Mouse (Mus musculus) yolk sac, embryonic 10.5 days (tissue): ENCODE measurements around the gene Rccd1.
"Not testable (repeated sequence)": the region's sequence is repeated elsewhere in the genome, so short reads cannot be mapped to it uniquely, and the experiment has no call there.

Experiments
- DNase-seq: peaks from one replicate; pipeline ENCODE4 v3.0.0-alpha.2; 2017; ENCODE audit warnings: low spot score

Rccd1 gene

DNA sequence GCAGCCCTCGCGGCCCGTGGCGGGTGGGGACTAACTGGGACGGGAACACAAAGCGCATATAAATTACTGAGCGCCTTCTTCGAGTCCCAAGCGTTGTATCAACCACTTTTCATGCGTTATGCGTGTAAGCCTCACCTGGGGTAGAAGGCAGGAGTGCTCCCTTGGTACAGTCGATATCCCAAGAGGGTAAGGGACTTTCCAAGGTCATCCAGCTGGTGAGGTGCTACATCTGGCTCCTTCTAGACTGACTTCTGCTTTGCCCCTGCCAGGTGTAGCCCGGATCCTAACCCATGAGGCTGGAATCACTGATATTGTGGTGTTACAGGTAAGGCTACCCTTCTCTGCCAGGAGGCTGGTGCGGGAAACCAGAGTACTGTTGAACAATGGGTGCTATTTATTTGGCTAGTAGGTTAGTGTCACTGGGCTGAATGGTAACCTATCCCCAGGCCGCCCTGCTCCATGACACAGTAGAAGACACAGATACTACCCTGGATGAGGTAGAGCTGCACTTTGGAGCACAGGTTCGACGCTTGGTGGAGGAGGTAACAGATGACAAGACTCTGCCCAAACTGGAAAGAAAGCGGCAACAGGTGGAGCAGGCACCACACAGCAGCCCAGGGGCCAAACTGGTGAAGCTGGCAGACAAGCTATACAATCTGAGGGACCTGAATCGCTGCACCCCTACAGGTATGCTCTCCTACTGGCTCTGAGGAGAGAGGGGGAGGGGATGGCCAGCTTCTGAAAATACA is 19.2 kb upstream of the Rccd1 start:
- DNase-seq = no peak

DNA sequence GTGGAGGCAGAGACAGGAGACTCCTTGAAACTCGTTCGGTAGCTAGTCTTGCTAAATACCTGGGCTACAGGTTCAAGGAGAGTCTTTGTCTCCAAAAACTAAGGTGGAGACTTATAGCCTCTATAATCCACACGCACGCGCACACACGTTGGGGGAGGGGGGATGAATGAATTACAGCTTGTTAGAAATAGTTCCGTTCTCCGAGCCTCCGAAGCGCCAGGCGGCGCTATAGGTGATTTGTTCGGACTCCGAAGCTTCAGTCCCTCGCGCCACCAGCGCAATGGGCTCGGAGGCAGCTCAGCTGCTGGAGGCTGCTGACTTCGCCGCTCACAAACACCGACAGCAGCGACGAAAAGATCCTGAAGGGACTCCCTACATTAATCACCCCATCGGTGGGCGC is 18.6 kb upstream of the Rccd1 start, which contains the start of gene Hddc3:
Gene Hddc3 (plus strand): TSS at position 247 of the 400 bp plus-strand sequence.
- DNase-seq = peak; percentile 88

DNA sequence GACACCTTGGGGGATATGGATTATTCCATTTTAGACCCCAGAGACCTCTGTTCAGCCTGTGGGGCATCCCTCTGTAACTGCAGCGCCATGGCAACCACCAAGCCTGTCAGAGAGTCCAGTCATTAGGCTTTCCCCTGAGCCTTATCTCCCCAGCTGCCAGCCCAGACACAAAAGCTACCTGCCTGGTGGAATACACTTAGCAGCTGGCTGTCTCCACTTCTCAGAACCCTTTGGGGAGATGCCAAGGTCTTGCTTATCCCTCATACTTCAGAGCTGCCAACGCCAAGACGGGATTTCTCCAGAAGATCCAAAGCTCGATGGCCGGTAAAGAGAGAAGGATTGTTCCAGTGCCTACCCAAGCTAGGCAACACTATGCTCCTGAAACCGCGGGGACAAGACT is 17.5 kb upstream of the Rccd1 start:
- no peak for DNase-seq

DNA sequence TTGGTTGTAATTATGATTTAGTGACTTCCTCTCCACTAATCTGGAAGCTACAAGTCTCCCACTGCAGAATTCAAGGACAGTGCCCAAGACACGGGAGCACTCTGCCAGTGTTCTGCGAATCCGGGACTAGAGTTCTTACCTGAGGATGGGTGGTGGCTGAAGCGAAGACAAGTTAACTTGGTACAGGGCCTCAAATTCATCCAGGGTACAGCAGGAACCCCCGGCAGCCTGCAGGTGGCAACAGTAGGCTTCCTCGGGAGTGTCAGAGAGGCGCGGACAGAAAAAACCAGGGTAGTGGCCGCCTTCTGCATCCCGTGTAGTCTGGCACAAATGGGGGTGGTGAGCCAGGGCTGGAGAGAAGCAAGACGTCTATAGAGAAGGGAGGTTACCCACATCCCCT is 16.5 kb upstream of the Rccd1 start, which contains the start of gene Unc45a:
Gene Unc45a (minus strand): TSS at position 213 of the 400 bp plus-strand sequence.
- DNase-seq = peak; percentile 68

GRCm38 (mm10) chr7:80339793-80340628 is 15.8 kb upstream of the Rccd1 start:
- peak; percentile 98 for DNase-seq

GRCm38 (mm10) chr7:80339371-80339770 is 15.1 kb upstream of the Rccd1 start:
- DNase-seq = peak; percentile 19

- DNase-seq = no peak
Measured at GRCm38 (mm10) chr7:80336932-80337331, 12.7 kb upstream of the Rccd1 start.

DNA sequence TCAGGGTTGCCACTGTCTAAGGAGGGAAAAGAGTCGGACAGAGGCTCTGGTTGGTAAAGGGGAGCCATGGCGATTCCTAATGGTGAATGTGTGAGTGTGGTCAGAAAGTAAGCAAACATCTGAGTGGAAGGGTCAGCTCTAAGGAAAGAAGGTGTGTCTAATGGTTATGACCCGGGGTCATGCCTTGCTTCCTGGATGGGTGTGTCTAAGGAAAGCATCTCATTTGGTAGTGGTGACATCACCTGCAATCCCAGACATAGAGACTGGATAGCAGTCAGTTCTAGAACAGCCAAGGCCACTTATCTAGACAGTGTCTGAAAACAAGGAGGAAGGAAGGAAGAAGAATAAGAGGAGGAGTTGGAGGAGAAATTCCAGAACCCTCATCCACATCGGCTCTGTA is 10.6 kb upstream of the Rccd1 start:
- DNase-seq = no peak

DNA sequence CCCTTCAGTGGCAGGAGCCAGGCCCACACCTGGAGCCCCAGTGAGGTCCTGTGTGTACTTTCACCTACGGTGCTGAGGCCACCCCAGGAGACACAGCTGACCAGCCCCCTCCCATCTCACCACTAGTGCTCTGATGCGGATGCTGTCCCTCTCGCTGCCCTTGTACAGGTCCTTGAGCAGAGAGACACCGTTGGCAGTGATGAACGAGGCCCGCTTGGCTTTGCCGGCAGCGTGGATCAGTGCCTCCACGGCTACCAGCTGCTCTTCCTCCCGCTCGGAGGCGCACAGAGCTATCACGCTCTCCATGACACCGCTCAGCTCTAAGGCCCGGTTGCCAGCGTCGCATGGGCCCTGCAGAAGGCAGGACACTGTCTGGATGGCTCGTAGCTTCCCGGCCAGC is 7.2 kb upstream of the Rccd1 start:
- DNase-seq = no peak

GRCm38 (mm10) chr7:80330278-80330677 is 6.0 kb upstream of the Rccd1 start:
- no peak for DNase-seq

GRCm38 (mm10) chr7:80326076-80326475 is 1.8 kb upstream of the Rccd1 start:
- DNase-seq = no peak

GRCm38 (mm10) chr7:80325292-80325868 is 1.1 kb upstream of the Rccd1 start:
- DNase-seq = no peak

GRCm38 (mm10) chr7:80324816-80325119 is 514 bp upstream of the Rccd1 start:
- not testable (repeated sequence) for DNase-seq

GRCm38 (mm10) chr7:80323336-80323735 is 918 bp downstream of the Rccd1 start:
- peak; percentile 50 for DNase-seq

GRCm38 (mm10) chr7:80319846-80320496 is 4.3 kb downstream of the Rccd1 start:
- DNase-seq = no peak

- no peak for DNase-seq
Measured at GRCm38 (mm10) chr7:80318670-80319069, 5.6 kb downstream of the Rccd1 start.

DNA sequence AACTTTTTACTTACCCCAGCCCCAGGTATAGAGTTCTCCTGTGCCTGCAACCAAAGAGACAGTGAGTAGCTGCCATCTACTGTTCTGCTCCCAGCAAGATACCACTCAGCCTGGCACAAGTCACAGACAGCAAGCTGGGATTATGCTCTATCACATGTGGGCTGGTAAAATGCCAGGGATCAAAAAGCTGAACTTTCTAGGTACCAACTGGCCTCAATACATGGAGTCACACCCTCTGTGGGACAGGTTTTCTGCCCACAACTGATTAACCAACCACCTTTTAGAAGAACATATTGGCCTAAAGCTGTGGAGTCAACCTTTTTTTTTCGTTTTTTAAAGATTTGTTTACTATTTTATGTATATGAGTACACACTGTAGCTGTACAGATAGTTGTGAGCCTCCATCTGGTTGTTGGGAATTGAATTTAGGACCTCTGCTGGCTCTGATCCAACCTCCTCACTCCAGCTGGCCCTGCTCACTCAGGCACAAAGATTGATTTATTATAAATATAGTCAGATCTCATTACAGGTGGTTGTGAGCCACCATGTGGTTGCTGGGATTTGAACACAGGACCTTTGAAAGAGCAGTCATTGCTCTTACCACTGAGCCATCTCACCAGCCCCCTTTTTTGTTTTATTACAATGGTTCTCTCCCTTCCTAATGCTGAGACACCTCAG is 6.7 kb downstream of the Rccd1 start:
- DNase-seq = no peak

DNA sequence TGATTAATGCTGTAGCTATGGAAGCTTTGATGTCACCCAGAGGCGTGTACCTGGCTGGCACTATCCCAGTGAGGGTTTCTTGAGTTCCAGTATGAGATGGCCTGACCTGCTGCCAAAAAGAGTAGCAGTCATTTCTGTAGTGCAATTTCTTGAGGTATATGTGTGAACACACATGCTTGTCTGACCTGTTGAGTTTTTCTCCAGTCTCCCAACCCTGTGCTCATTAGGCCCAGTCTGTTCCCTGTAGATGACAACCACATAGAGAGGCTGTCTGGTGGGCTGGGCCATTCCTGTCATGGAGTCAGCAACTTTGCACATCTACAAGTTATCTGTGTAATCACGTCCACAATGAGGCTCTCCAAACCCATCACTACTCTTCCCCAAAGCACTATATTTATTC is 8.5 kb downstream of the Rccd1 start:
- no peak for DNase-seq

DNA sequence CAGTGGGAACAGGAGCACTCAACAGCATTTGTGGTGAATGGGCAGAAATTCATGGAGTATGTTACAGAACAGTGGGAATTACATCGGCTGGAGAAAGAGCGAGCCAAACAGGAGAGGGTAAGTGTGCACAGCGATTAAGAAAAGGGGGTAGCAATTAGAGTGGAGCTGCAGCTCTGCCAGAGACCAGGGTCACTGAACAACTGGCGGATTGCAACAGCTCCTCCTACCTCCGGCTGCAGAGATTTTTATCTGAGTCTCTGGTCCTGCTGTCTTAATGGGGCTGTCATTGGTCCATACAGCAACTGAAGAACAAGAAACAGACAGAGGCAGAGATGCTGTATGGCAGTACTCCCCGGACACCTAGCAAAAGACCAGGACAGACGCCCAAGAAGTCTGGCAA is 13.5 kb downstream of the Rccd1 start:
- DNase-seq = no peak

DNA sequence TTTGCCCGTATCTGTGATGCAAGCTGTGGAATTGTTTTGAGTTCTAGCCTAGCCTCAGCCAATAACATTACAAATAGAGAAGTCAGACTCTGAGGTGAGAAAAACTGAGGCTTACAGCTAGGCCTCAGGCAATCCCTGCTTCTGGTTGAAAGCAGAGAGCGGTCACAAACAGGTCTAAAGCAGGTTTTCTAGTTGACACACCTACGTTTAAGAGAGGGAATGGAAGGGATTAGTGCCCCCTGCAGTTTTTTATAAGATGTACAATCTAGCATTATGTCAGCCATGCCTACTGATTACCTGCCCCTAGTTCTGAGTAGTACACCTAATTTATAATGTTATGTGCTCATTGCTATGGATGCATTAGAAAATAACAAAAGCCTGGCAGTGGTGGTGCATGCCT is 16.5 kb downstream of the Rccd1 start:
- DNase-seq = no peak

DNA sequence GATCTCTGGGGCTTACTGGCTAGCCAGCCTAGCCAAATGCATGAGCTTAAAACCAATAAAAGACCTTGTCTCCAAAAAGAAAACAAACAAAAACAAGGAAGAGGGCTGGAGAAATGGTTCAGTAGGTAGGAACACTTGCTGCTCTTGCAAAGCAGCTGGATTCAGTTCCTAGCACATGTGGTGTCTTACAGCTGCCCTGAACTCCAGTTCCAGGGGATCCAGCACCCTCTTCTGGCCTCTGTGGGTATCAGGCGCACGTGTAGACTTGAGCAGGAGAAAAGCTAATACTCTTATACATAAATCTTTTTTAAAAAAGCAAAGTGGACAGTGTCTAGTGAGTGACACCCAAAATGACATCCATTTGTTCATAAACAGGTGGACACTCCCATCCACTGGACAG is 22.7 kb downstream of the Rccd1 start:
- DNase-seq = no peak

- DNase-seq = no peak
Measured at GRCm38 (mm10) chr7:80299568-80299967, 24.7 kb downstream of the Rccd1 start.
